Mouse (Mus musculus): ENCODE results near the gene Zfp663.

The Zfp663 gene

DNA sequence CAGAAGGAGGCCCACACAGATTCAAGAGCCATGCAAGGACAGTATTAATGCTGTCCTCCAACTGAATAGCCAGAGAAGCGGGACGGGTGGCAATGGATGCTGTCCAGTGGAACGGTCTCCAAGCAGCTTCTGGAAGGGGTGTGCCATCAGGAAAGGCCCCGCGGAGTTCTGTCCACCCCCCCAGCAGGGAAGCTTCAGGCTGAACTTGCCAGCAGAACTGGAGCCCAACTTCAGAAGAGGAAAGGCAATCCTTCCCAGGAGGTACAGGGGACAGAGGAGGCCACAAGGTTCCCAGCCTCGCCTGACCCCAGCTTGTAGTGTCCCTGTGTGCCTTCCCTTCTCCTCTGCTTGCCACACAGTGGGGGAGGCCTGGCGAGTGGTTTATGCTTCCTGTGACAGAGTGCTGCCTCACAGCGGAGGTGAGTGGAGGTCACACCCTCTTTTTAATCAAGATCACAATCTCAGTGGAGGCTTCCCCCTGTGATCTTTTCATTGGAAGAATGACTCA, 47.1 kb downstream of the Zfp663 start:
- no peak for DNase-seq (ENCODE audit: low read depth, low spot score)

DNA sequence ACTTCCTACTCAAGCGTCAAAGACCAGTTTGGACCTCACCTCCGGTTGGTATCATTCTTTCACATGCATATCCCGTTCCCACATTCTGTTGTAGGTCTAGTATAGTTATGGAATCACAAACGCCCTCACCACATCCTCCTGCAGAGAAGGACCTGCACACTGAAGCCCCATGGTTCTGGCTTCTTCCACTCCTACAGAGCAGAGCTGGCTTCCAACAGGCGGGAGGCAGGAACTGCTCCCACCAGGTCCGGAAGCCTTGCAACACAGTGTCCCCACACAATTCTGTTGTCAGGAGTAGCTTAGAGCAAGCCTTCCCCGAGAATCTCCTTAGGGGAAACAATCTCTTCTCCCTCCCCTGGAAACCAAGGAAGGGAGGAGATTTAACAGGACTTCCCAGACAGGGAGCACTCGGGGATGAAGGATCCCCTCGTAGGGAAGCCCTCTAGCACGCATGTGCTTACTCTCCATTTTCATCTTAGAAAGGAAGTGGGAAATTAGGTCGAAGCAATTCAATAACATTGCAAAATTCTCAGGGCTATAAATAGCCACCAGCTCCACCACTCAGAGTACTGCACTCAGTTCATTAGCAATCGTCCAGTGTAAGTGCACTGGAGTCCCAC, 47.9 kb downstream of the Zfp663 start:
- peak; percentile 62 for DNase-seq (ENCODE audit: low read depth, low spot score)

DNA sequence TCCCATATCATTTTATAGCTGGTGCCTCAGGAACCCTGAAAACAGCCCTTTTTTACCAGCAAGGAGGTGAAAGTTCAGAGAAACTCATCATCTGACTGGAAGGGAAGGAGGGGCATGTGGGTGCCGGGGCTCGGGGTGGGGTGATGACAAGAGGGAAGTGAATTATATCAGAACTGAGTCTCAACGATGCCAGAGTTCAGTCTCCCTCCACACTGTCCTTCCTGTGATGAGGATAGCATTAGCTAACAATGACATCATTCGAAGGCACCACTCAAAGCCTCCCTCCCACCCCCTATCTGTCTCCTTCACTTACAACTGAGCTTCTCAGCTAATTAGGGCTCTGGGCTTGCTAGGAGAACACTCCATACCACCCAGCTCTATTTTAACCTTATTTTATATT, 49.0 kb downstream of the Zfp663 start:
- DNase-seq (ENCODE audit: low read depth, low spot score) = no peak

DNA sequence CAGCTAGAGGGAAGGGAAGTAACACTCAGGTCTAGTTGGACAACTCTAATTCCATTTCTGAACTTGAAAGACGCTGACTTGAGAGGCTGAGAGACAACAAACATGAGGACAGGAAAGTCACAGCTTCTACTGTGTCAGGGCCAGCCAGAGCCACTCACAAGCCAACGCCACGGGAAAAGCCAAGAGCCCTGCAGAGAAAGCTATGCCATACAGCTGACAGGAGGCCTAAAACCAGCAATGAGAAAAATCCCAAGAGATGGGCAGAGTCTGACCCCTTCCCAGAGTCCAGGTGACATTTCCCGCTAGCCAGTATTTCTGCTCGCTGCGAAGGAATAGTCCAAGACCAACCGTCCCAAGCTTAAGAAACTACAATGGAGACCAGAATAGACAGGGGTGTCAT, 49.6 kb downstream of the Zfp663 start:
- DNase-seq (ENCODE audit: low read depth, low spot score) = no peak

DNA sequence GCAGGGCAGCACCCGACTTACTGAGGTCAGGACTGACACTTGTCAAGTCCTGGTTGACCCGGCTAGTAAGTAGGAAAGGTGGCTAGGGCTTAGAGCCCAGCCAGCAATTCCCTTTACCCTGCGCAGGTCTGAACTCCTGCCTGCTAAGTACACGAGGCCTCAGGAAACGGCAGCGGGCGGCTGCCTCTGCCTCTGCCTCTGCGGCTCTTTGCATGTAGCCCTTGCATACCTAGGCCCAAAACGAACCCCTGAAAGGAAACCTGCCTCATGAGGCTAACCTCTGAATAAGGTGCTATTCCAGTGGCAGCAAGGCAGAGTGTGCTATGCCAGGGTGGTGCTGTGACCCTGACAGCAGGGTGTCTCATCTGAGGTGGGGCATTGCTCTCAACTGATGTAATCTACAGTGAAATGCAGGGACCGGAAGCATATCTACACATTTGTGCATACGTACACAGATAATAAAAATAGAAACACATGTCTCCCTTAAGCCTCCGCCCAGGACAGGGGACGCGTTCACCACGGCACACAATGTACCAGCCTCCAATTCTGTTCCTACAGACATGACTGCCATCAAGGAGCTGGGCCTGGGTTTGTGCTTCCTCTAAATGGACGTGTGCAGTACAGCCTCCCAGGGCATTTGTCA, 50.8 kb downstream of the Zfp663 start:
- DNase-seq (ENCODE audit: low read depth, low spot score) = no peak

DNA sequence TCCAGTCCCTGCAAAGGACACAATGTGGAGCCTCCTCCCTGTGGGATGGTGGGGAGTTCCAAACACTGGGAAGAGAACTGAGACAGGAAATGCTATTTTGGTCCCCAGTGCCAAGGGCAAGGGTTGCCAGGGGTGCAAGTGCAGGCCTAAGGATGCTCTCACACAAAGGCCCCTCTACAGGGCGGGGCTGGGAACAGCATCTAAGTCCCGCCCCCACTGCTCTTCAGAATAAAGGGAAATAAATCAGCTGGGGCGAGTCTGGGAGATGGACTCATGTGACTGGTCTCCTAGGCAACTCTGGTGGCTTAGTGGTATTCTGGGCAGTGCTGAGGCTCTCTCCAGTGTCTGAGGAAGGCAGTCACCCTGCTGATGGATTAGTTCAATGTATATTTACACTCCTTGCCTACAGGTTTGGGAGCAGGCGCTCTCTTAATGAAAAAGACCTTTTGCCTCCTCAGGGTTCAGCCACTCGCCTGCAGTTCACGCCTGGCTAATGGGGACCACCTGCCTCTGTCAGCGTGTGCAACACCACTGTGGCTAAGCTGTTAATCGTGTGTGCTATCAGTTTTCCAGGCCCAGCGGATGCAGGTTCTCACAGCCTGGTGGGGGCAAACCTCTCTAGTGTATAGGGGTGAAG, 51.6 kb downstream of the Zfp663 start:
- DNase-seq (ENCODE audit: low read depth, low spot score) = peak; percentile 91

DNA sequence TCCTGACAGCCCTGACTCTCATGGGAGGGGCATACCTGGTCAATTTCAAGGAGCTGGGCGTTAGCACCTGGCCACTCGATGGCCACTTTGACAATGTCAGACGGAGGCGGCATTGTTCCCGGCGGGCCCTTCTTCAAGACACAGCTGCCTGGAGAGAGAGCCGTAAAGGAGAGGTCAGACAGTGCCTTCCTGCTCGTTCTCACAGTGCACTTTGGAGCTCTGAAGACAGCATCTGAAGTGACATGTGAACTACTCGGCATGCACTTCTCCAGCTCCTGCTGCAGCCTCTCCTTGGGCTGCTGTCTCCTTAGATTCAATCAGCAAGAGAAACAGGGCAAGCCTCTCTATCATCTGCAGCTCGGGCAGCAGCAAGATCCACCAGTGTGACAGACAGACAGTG, 52.3 kb downstream of the Zfp663 start:
- DNase-seq (ENCODE audit: low read depth, low spot score) = no peak

DNA sequence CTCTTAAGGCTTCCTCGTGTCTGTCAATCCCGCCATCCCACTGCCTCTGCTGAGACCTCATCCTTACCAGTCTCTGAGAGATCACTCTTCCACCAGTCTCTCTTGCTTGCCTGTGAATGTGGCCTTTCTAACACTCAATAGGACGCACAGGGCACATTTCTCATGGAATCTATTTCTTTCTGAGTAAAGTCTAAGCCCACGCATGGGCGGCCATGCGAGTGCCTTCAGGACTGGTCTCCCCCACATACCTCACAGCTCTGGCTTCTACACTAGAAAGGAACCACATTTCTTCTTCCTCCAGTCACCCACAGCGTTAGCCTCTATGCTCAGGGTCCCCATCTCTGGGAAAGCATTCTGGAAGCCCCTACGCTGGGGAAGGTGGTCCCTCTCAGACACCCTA, 54.3 kb downstream of the Zfp663 start:
- DNase-seq (ENCODE audit: low read depth, low spot score) = no peak

DNA sequence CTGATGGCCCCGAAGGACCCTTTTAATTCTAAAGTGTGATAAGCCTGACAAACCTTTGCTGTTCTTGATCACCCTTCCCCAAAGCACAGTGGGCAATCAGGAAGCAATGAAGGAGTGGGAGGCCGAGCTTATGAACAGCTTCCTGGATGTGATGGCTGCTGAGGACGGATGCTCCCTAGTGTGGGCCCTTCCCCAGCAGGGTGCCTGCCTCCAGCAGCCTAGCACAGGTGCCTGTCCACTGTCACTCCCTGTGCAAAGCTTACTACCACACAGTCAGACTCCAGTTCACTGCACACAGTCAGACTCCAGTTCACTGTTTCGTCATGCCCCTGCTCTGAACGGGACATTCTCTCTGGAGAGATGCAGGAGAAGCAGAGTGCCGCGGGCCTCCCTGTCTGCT, 56.1 kb downstream of the Zfp663 start:
- DNase-seq (ENCODE audit: low read depth, low spot score) = no peak

DNA sequence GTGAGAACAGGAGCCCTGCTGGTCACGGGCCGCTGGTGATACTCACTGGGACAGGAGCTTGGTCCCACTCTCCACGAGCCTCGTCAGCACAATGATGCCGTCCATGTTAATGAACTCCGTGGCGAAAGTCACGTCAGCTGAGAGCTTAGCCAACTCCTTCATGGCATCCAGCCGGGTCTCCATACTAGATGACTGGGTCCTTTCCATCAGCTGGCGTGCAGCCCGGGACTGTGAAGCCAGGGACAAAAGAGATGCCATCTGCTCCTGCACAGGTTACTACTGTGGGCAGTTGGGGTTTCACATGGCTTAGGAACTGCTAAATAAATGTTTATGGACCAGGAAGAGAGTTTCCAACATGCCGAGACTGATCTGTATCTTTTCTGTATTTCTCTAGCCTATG, 57.0 kb downstream of the Zfp663 start:
- no peak for DNase-seq (ENCODE audit: low read depth, low spot score)

DNA sequence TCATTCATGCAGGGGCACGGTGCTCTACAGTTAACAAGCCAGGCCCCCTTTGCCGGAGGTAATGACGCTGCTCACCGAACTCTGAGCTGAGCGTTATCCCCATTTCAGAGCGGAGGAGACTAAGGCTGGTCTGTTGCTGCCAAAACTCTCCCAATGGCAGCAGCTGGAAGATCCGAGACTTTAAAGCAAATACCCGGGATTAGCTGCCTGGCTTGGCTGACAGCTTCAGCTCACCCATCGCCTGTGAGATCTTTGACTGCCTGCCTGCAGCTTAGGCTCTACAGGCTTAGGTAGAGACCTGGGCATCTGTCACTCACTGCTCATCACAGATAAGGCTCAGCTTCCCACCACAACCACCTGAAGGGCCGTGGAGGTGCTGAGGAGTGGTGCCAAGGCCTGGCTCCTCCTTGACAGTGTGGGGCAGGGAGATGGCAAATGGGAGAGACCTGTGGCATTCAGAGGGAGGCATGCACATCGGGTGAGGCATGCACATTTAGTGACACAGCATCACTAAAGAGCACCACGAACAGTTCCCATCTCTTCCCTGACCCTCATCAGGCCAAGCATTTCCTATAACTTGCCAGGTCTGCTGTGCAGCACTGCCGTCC, 57.6 kb downstream of the Zfp663 start:
- no peak for DNase-seq (ENCODE audit: low read depth, low spot score)

DNA sequence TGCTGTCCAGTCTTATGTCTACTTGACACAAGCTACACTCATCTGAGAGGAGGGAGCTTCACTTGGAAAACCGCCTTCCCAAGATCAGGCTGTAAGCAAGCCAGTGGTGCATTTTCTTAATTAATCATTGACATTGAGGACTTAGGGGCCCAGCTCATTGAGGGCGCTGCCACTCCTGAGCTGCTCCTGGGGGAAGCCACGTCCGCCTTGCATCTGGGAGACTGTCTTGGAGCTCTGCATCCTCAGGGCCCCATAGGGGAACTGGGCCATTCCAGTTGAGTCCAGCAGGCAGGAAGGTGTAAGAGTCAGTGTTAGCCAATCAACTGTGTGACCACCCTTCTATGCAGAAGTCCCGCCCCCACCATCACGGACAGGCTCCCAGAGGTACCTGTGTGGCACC, 60.7 kb downstream of the Zfp663 start:
- DNase-seq (ENCODE audit: low read depth, low spot score) = no peak

DNA sequence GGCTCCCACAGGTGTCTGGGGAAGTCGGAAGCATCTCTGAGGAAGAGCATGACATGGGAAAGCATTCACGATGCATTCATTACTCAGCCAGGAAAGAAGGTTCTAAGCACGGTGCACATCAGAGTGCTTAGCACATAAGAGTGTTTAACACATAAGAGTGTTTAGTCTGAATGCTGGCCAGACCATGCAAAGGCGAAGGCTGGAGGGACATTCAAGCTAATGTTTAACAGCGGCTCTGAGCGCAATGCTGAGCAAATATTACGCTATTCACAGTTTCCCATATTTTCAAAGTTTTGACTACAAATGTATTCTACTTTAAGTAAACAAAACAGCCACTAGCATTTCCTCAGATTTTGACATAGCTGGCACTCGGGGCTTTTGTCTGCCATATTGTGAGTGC, 63.1 kb downstream of the Zfp663 start:
- DNase-seq (ENCODE audit: low read depth, low spot score) = no peak

DNA sequence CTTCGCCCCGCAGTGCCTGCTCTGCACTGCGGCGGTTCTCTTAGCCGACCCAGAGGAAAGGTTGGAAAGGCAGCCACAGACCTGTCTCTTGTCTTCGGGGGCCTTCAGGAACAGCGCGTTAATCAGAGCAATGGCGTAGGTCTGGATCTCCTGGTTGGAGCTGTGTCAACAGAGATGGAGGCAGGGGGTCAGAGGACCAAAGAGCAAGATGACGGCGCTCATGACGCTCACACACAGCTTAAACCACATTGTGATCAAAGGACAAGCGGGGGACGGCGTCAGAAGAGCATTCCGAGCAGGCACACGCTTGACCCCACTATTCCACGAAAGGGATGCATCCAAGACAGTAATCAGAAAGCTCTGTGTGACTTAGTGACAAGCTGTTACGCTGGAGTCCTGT, 63.7 kb downstream of the Zfp663 start:
- DNase-seq (ENCODE audit: low read depth, low spot score) = no peak

DNA sequence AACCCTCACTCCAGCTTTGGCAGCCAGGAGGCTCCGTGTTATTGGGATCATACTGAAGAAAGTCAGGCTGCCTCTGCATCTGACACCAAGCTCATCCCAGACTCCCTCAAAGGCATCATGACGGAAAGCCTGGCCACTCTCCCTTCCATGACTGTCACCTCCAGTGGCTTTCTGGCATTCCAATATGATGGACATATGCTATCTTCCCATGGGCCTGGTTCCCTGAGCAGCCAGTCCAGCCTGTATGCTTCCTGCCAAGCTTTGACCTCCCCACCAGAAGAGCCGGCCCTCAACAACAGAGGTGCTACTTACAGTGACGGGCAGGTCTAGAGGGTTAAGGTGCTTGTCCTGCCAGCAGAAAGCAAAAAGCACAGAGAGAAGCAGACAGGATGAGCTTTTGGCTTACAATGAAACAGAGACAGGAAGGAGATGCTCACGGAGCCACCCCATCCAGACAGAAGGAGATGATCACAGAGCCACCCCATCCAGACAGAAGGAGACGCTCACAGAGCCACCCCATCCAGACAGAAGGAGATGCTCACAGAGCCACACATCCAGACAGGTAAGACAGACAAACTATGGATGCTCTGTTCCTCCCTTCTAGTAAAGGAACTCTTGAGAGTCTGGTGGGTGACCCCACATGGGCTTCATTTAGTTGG, 65.0 kb downstream of the Zfp663 start:
- no peak for DNase-seq (ENCODE audit: low read depth, low spot score)

DNA sequence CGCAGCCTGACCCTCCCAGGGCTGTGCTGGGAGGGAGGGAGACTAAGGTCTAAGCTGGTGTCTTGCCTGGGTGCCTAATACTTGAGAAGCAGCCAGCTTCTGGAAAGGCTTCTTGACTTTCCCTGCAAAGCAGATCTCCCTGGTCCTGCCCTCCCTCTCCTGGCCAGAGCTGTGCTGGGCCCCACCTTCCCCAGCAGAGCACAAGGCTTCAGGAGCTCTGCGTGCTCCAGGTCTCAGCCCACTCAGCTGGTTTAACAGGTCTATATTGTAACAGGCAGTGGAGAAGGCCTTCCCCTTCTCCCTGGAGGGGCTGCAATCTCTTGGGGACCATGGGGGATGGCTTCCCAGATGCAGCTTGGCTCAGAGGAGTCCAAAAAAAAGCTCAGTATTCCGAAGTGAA, 67.1 kb downstream of the Zfp663 start:
- DNase-seq (ENCODE audit: low read depth, low spot score) = no peak

Data from telencephalon, adult 2 months (tissue).